Mouse (Mus musculus): ENCODE data around the gene Glod4.

- TF ChIP-seq POLR2A (IDR thresholded peaks at IDR 0.05; ENCODE audit: low read depth, low read length), result no peak
- TF ChIP-seq CTCF (conservative IDR thresholded peaks at IDR 0.05; ENCODE audit: insufficient read depth, insufficient read length, low read depth, low read length), result no peak
Observed at GRCm38 (mm10) chr11:76242901-76243810, at the start of gene Glod4, which contains the start of gene Mrm3.

All from kidney, adult 2 months (tissue).